Mouse (Mus musculus) CH12.LX (cell line): Measurements from ENCODE around the gene Olfr1396. TPM values are rescaled to one million over a fixed set of nuclear protein-coding genes. Genes with fewer than 3 reads are reported as not detected.
A peak's percentile ranks its signal among the peaks of the same experiment; 100 is the strongest.

Experiments used
- DNase-seq: peaks from one replicate; pipeline ENCODE4 v3.0.0-alpha.2; 2013; ENCODE audit errors: extremely low read depth
- H3K27ac ChIP-seq: 2 replicates; pipeline ENCODE4 v1.5.1; 2012; ENCODE audit warnings: low read depth, mild to moderate bottlenecking, control low read depth, moderate library complexity; ENCODE audit not compliant: insufficient read depth
- H3K27me3 ChIP-seq: replicated peaks from 2 replicates; pipeline ENCODE3; 2012; ENCODE audit warnings: inconsistent platforms
- H3K36me3 ChIP-seq, 2 experiments: replicated peaks in 1 of 2; 2 replicates each; pipeline versions ENCODE3 to v1.6.1; 2012; ENCODE audit warnings: inconsistent platforms in 1 of 2, low read length in 1 of 2, mild to moderate bottlenecking in 1 of 2, mixed read lengths in 1 of 2, moderate library complexity in 1 of 2; ENCODE audit not compliant: control insufficient read depth in 1 of 2, insufficient read depth in 1 of 2
- H3K4me1 ChIP-seq, 2 experiments: 2 replicates each; pipeline ENCODE4 v1.6.1; 2012; ENCODE audit warnings: inconsistent platforms in 1 of 2, moderate library complexity in 1 of 2; ENCODE audit not compliant: insufficient read depth in 2 of 2, control insufficient read depth in 1 of 2
- H3K4me2 ChIP-seq: 2 replicates; pipeline ENCODE4 v1.6.1; 2012; ENCODE audit warnings: low read depth, mild to moderate bottlenecking, control low read depth; ENCODE audit not compliant: poor library complexity, insufficient read depth, severe bottlenecking
- H3K4me3 ChIP-seq, 3 experiments: fragments of 150-350 bp in 1 of 3; sonication (generic) in 1 of 3; replicated peaks in 1 of 3; 2 replicates each; pipeline versions ENCODE3 to v1.5.1; 2011 to 2012; ENCODE audit warnings: low read depth in 2 of 3, low read length in 2 of 3, mild to moderate bottlenecking in 2 of 3, moderate library complexity in 2 of 3, control low read depth in 1 of 3, improper control_type of control experiment in 1 of 3, inconsistent platforms in 1 of 3, mixed read lengths in 1 of 3; ENCODE audit not compliant: poor library complexity in 1 of 3
- H3K79me2 ChIP-seq: replicated peaks from 2 replicates; pipeline ENCODE4 v1.6.1; 2012; ENCODE audit warnings: mild to moderate bottlenecking, moderate library complexity; ENCODE audit not compliant: control insufficient read depth, poor library complexity, insufficient read depth, severe bottlenecking; ENCODE audit errors: extremely low read depth
- H3K9ac ChIP-seq: 2 replicates; pipeline ENCODE4 v1.6.1; 2012; ENCODE audit warnings: low read depth, mild to moderate bottlenecking, control low read depth, moderate library complexity; ENCODE audit not compliant: insufficient read depth
- H3K9me3 ChIP-seq: replicated peaks from 2 replicates; pipeline ENCODE3; 2012; ENCODE audit warnings: low read length, inconsistent platforms, mixed read lengths
- BHLHE40 ChIP-seq: IDR thresholded peaks from 2 replicates; pipeline ENCODE4 v1.6.1; 2011; ENCODE audit warnings: mild to moderate bottlenecking, low read depth, low read length, improper control_type of control experiment
- CHD2 ChIP-seq: IDR thresholded peaks from 2 replicates; pipeline ENCODE4 v1.6.1; 2011; ENCODE audit warnings: low read length, improper control_type of control experiment
- CTCF ChIP-seq, 2 experiments: IDR thresholded peaks in 1 of 2; conservative IDR thresholded peaks in 1 of 2; 2 replicates each; pipeline ENCODE4 v1.5.1; 2011 to 2012; ENCODE audit warnings: low read depth in 2 of 2, low read length in 2 of 2, improper control_type of control experiment in 1 of 2, inconsistent platforms in 1 of 2, mild to moderate bottlenecking in 1 of 2, moderate library complexity in 1 of 2
- EP300 ChIP-seq: IDR thresholded peaks from 2 replicates; pipeline ENCODE4 v1.6.1; 2011; ENCODE audit warnings: low read length, improper control_type of control experiment
- ETS1 ChIP-seq: conservative IDR thresholded peaks from 2 replicates; pipeline ENCODE4 v1.6.1; 2012; ENCODE audit warnings: low read depth, mild to moderate bottlenecking, inconsistent platforms, low read length, improper control_type of control experiment, moderate library complexity
- GABPA ChIP-seq: IDR thresholded peaks from 2 replicates; pipeline ENCODE4 v1.6.1; 2012; ENCODE audit warnings: low read depth, low read length, improper control_type of control experiment, inconsistent platforms; ENCODE audit not compliant: insufficient replicate concordance
- IRF4 ChIP-seq: IDR thresholded peaks from 2 replicates; pipeline ENCODE4 v1.6.1; 2014; ENCODE audit warnings: low read depth, mild to moderate bottlenecking, inconsistent platforms, low read length, improper control_type of control experiment
- JUN ChIP-seq: IDR thresholded peaks from 2 replicates; pipeline ENCODE4 v1.6.1; 2011; ENCODE audit warnings: low read depth, mild to moderate bottlenecking, low read length, improper control_type of control experiment, moderate library complexity; ENCODE audit not compliant: insufficient read depth
- JUND ChIP-seq: conservative IDR thresholded peaks from 2 replicates; pipeline ENCODE4 v1.6.1; 2011; ENCODE audit warnings: low read depth, low read length, improper control_type of control experiment
- MAFK ChIP-seq: IDR thresholded peaks from 2 replicates; pipeline ENCODE4 v1.6.1; 2011; ENCODE audit warnings: low read length, improper control_type of control experiment; ENCODE audit not compliant: insufficient replicate concordance
- MAX ChIP-seq: IDR thresholded peaks from 2 replicates; pipeline ENCODE4 v1.6.1; 2011; ENCODE audit warnings: low read length, improper control_type of control experiment
- MAZ ChIP-seq: IDR thresholded peaks from 2 replicates; pipeline ENCODE4 v1.6.1; 2012; ENCODE audit warnings: low read depth, mild to moderate bottlenecking, inconsistent platforms, low read length, improper control_type of control experiment, moderate library complexity
- MEF2A ChIP-seq: IDR thresholded peaks from 2 replicates; pipeline ENCODE4 v1.6.1; 2014; ENCODE audit warnings: low read depth, mild to moderate bottlenecking, inconsistent platforms, low read length, improper control_type of control experiment, borderline replicate concordance
- MXI1 ChIP-seq: IDR thresholded peaks from 2 replicates; pipeline ENCODE4 v1.6.1; 2011; ENCODE audit warnings: mild to moderate bottlenecking, low read depth, low read length, improper control_type of control experiment
- MYC ChIP-seq: IDR thresholded peaks from 2 replicates; pipeline ENCODE4 v1.6.1; 2011; ENCODE audit warnings: low read depth, mild to moderate bottlenecking, improper control_type of control experiment, low read length
- PAX5 ChIP-seq: IDR thresholded peaks from 2 replicates; pipeline ENCODE4 v1.6.1; 2012; ENCODE audit warnings: low read length, inconsistent platforms, mixed read lengths
- RAD21 ChIP-seq: IDR thresholded peaks from 2 replicates; pipeline ENCODE4 v1.6.1; 2011; ENCODE audit warnings: low read depth, mild to moderate bottlenecking, low read length, improper control_type of control experiment, moderate library complexity
- RCOR1 ChIP-seq: conservative IDR thresholded peaks from 2 replicates; pipeline ENCODE4 v1.6.1; 2012; ENCODE audit warnings: low read depth, mild to moderate bottlenecking, inconsistent platforms, low read length, improper control_type of control experiment
- SIN3A ChIP-seq: IDR thresholded peaks from 2 replicates; pipeline ENCODE4 v1.6.1; 2012; ENCODE audit warnings: low read length, improper control_type of control experiment, inconsistent platforms
- SMC3 ChIP-seq: IDR thresholded peaks from 2 replicates; pipeline ENCODE4 v1.6.1; 2011; ENCODE audit warnings: low read depth, low read length, improper control_type of control experiment
- TBP ChIP-seq: conservative IDR thresholded peaks from 2 replicates; pipeline ENCODE4 v1.6.1; 2011; ENCODE audit warnings: low read depth, low read length, improper control_type of control experiment
- TCF12 ChIP-seq: IDR thresholded peaks from 2 replicates; pipeline ENCODE4 v1.6.1; 2014; ENCODE audit warnings: low read depth, mild to moderate bottlenecking, inconsistent platforms, low read length, improper control_type of control experiment
- UBTF ChIP-seq: IDR thresholded peaks from 2 replicates; pipeline ENCODE4 v1.6.1; 2012; ENCODE audit warnings: low read depth, mild to moderate bottlenecking, inconsistent platforms, low read length, improper control_type of control experiment, moderate library complexity
- USF1 ChIP-seq: IDR thresholded peaks from 2 replicates; pipeline ENCODE4 v1.6.1; 2014; ENCODE audit warnings: low read depth, mild to moderate bottlenecking, inconsistent platforms, low read length, improper control_type of control experiment
- USF2 ChIP-seq: conservative IDR thresholded peaks from 2 replicates; pipeline ENCODE4 v1.6.1; 2011; ENCODE audit warnings: low read depth, low read length, improper control_type of control experiment
- ZC3H11A ChIP-seq: IDR thresholded peaks from 2 replicates; pipeline ENCODE4 v1.6.1; 2012; ENCODE audit warnings: low read depth, mild to moderate bottlenecking, inconsistent platforms, low read length, improper control_type of control experiment
- ZKSCAN1 ChIP-seq: IDR thresholded peaks from 2 replicates; pipeline ENCODE4 v1.6.1; 2012; ENCODE audit warnings: low read depth, inconsistent platforms, low read length, improper control_type of control experiment, borderline replicate concordance
- ZNF384 ChIP-seq: IDR thresholded peaks from 2 replicates; pipeline ENCODE4 v1.6.1; 2012; ENCODE audit warnings: low read depth, low read length, improper control_type of control experiment, inconsistent platforms
- dilution Hi-C: fragments of 300-500 bp; cut with MboI; formaldehyde crosslinking; loops from 2 replicates; pipeline ENCODE4 v1.14.3; 2020; ENCODE audit warnings: low sequenced_read_pairs; ENCODE audit not compliant: extremely low pct_unique_long_range_greater_than_20kb, extremely low pct_ligation_motif_present
- in situ Hi-C: fragments of 300-500 bp; cut with MboI; formaldehyde crosslinking; loops from 3 replicates; pipeline ENCODE4 v1.14.3; 2019; ENCODE audit warnings: low sequenced_read_pairs, low pct_ligation_motif_present, low pct_unique_long_range_greater_than_20kb, mixed read lengths
- polyA plus RNA-seq: library from polyadenylated mRNA; unstranded; fragments of >175 nt; gene quantifications from 2 replicates; pipeline ENCODE4 v1.2.1, GENCODE M21; 2012; ENCODE audit warnings: low read depth; ENCODE audit not compliant: insufficient read length
- total RNA-seq, 2 experiments: library from RNA; depleted of rRNA; stranded (reverse); fragments of 300-350 nt in 1 of 2; fragments of >200 nt in 1 of 2; gene quantifications; 2 replicates each; pipeline ENCODE4 v1.2.3; 2012 to 2014

Gene Olfr1396
- total and polyA plus RNA-seq, 3 experiments: not detected

GRCm38 (mm10) chr11:49103047-49103693, 11.5 kb downstream of the Olfr1396 start:
- Histone ChIP-seq H3K4me1 (peaks cover 8 to 50% of the 10 kb centered on the region in 2 experiments; a peak in 3 of 4 replicates), H3K27ac (no peak overlapping the region), H3K27me3 (no peaks in the 10 kb centered on the region), H3K4me2 (no peak overlapping the region), H3K79me2 (no peaks in the 10 kb centered on the region), H3K9me3 (no peaks in the 10 kb centered on the region), H3K9ac (no peak overlapping the region), H3K36me3 (peaks cover 0 to 3% of the 10 kb centered on the region in 2 experiments), H3K4me3 (no peak overlapping the region)
- in situ Hi-C loops: loop anchor here (5.0 to 25.0 kb wide), 3 partner anchors 159 to 306 kb away; partner anchors contain the start of gene Irgm1
- DNase-seq: peak; percentile 97
- peak; percentile 89 to 98 for TF ChIP-seq CTCF (conservative IDR thresholded peaks at IDR 0.05 in 1 of 2, IDR thresholded peaks at IDR 0.05 in 1 of 2; ENCODE audit: low read depth in 2 of 2, low read length in 2 of 2)
- 0 out of 2 replicates have a peak, but pooled peaks have one; percentile 3 for TF ChIP-seq EP300
- TF ChIP-seq MXI1: no peak
- peak; percentile 34; the same call in 1 of the 2 replicates for TF ChIP-seq CHD2
- 0 out of 2 replicates have a peak, but pooled peaks have one; percentile 43 for TF ChIP-seq MYC
- TF ChIP-seq JUND: peak; percentile 58; the same call in 1 of the 2 replicates
- no peak for TF ChIP-seq USF2
- 0 out of 2 replicates have a peak, but pooled peaks have one; percentile 8 for TF ChIP-seq ETS1
- no peak; the same call in 1 of the 2 replicates for TF ChIP-seq BHLHE40
- TF ChIP-seq SIN3A: peak; percentile 58; the same call in 1 of the 2 replicates
- peak; percentile 45; the same call in 1 of the 2 replicates for TF ChIP-seq ZKSCAN1
- TF ChIP-seq GABPA: no peak
- TF ChIP-seq MEF2A: peak; percentile 66; the same call in 1 of the 2 replicates
- no peak for TF ChIP-seq UBTF
- TF ChIP-seq RAD21: peak; percentile 94
- peak; percentile 99 for TF ChIP-seq SMC3
- 0 out of 2 replicates have a peak, but pooled peaks have one; percentile 54 for TF ChIP-seq IRF4
- TF ChIP-seq ZNF384: peak; percentile 77
- peak; percentile 99 for TF ChIP-seq ZC3H11A
- dilution Hi-C loops: no loop called here

GRCm38 (mm10) chr11:49101500-49101899, 13.2 kb downstream of the Olfr1396 start:
- peak; percentile 89 for DNase-seq
- Histone ChIP-seq H3K36me3 (peaks cover 0 to 3% of the 10 kb centered on the region in 2 experiments), H3K4me3 (peak overlapping the region in 2 of 3 experiments; percentile 42 to 56), H3K27ac (no peak overlapping the region; the same call in 1 of the 2 replicates), H3K27me3 (no peaks in the 10 kb centered on the region), H3K9me3 (no peaks in the 10 kb centered on the region), H3K4me2 (peak overlapping the region; percentile 79; the same call in 1 of the 2 replicates), H3K9ac (peak overlapping the region; percentile 93; the same call in 1 of the 2 replicates), H3K79me2 (no peaks in the 10 kb centered on the region), H3K4me1 (peaks cover 6 to 43% of the 10 kb centered on the region in 2 experiments; a peak in 3 of 4 replicates)
- in situ Hi-C loops: loop anchor here (5.0 to 25.0 kb wide), 3 partner anchors 161 to 304 kb away; partner anchors contain the start of gene Irgm1
- dilution Hi-C loops: no loop called here
- TF ChIP-seq EP300 (peak; percentile 68), MAZ (peak; percentile 53; the same call in 1 of the 2 replicates), CHD2 (peak; percentile 83), USF1 (no peak), UBTF (no peak), MAFK (no peak), BHLHE40 (peak; percentile 78), SMC3 (peak; percentile 5; the same call in 1 of the 2 replicates), USF2 (no peak), PAX5 (no peak), IRF4 (peak; percentile 53), ZKSCAN1 (no peak), RCOR1 (0 out of 2 replicates have a peak, but pooled peaks have one; percentile 49), RAD21 (no peak), MXI1 (peak; percentile 51; the same call in 1 of the 2 replicates), TBP (no peak), TCF12 (peak; percentile 51; the same call in 1 of the 2 replicates), MAX (peak; percentile 48; the same call in 1 of the 2 replicates), JUN (no peak), SIN3A (peak; percentile 68), JUND (0 out of 2 replicates have a peak, but pooled peaks have one; percentile 17), MEF2A (peak; percentile 63; the same call in 1 of the 2 replicates)
